Mouse (Mus musculus): ENCODE data around the gene Kcnj3.

Gene Kcnj3

DNA sequence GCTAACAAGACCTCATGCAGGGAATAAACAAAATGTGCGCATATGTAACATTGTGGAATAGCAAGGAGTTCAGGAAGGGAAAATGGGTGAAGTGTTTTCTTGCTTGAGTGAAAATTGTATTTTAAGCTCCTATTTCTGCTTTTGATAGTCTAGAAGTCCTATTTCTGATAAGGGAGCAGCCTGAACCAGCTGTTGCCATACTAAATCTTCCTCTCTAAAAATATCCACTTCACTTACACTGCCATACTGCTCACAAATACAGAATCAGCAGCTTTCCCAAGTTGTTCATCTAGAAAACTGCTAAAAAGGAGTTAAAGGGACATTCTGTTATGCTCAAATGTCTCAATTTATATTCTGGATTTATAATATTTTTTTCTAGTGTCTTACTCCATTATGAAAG lies 69.9 kb downstream of the Kcnj3 start:
- DNase-seq (ENCODE audit: low read depth, low spot score): no peak

DNA sequence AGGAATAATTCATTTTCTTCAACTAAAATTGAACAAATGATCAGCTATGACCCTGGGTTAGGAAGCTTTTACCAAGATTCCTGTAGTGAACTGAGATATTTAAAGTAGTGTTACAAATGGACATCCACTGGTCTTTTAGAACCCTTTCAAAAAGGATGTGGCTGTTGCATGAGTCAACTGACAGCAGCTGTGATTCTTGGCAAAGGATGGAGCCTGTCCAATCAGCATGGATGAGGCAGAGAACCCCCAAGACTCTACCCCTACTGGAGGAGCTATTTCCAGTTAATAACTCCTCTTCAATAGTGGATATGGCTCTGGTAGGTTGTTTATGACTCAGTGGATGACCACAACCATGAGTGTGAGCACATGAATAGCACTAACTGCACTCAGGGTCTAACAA lies 81.5 kb downstream of the Kcnj3 start:
- no peak for DNase-seq (ENCODE audit: low read depth, low spot score)

DNA sequence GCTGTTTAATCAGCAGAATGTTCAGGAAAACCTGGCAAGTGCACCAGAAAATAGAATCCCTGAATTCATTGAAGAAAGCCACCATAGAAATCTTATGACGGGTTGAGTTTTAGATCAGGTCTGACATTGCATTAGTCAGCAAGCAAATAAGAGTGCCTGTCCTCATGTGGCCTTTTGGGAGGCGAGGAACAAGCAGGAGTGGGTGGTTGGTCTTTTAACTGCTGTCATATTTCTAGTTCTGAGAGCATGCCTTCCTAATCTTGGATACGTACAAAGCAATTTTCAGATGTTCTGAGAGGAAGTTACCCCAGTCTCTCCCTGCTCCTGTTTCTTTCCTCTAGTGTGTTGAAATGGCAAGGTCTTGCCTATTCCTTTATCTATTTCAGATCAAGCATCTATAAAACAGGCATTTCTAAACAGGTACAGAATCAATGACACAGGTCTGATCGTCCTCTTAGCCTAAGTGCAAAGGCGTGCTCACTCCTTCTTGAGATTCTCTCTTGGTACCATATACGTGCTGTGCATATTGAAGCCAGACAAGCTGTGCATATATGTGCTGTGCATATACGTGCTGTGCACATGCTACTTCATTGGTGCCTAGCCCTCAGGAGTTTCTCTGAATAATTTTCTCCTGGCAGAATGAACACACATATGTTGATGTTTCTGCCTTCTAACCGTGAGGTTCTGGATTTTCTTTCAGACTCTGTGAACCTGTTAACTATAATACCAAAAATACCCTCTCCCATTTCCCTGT lies 97.1 kb downstream of the Kcnj3 start:
- no peak for DNase-seq (ENCODE audit: low read depth, low spot score)

DNA sequence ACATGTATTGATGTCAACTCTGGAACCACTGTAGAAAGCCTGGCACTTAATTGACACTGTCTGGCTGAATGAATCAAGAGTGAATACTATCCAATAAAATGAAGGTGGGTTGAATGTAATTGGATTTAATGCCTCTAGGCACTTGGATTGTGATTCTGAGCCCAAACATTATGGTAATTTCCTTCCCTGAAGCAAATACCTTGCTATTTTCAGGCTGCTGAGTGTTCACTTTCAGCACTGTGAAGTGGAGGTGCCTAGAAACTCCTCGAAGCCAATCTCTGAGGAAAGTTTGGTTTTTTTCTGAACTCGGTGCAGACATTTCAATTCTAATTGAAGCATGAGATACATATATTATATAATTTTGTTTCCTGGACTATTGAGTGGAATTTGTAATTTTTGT lies 99.2 kb downstream of the Kcnj3 start:
- no peak for DNase-seq (ENCODE audit: low read depth, low spot score)

DNA sequence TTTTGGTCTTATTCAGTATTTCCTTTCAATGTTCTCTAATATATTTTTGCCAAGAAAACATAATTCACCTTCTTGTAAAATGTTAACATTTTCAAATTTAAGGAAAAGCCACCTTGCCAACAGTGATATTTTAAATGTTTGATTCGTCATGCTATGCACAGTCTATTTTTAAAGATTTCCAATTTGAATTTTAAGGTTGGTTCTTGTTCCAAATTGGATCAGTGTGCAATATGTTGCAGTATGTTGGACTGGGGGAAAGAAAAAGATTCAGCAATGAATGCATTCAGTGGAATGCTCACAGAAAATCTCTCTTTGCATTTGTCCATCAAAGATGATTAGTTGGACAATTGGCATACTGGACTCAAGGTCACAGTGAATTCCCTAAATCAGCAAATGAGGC lies 99.7 kb downstream of the Kcnj3 start:
- DNase-seq (ENCODE audit: low read depth, low spot score): no peak

DNA sequence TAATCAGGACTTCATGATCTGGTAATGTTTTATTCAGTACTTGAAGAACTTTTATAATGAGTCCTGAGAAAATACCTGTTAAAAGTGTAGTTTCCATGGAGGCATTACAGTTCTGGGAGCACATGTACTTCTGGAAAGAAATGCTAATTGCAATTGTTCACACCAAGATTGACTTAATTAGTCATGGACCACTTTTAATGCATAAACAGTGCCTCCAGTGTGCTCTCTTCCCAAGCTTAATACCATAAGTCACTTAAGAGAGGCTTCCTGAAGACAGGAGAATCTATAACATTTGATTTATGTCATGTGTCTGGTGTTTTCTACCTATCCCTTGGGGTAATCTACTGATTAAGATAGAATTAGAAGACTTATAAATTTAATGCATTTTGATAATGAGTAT lies 111.8 kb downstream of the Kcnj3 start:
- no peak for DNase-seq (ENCODE audit: low read depth, low spot score)

DNA sequence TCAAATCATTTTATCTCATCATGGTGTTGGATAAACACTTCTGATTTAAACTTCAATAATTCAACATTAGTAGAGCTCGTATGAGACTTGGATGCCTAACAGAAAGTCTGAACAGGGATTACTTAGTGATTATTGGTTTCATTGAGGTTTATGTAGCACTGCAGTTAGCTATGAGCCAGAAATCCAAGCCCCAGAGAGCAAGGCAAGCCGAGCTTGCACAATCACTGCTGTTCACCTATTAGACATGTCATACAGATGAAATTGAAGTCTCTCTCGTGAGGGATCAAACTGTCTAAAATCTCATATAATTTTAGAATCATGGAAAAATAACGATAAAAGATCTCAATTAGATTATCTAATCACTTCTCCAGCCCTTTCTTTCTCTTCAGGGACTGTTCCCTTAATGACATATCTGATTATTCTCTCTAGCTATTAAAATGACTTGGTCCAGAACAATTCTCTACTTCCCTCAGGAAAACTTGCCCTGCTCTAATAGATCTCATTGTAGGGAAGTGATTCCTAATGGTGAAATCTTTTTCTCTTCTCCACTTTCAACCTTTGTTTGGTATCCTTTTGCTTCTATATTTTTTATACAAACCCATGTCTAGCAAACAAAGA lies 122.7 kb downstream of the Kcnj3 start:
- DNase-seq (ENCODE audit: low read depth, low spot score): no peak

DNA sequence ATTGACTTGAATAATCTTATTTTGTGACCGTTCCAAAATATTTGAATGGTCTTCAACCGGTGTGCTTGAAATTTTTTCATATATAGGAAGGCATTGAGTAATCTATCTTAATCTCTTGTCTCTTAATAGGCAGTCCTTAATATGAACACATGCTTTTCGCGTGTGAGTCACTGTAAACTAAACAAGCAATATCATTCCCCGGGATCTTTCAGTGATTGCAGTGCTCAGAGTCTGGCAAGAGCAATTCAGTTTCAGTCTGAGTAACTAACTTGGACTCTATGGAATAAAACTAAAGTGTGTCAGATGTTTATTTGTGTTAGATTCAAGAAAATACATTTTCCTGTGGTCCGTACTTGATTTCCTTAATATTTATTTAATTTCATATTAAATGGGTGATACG lies 133.5 kb downstream of the Kcnj3 start:
- no peak for DNase-seq (ENCODE audit: low read depth, low spot score)

DNA sequence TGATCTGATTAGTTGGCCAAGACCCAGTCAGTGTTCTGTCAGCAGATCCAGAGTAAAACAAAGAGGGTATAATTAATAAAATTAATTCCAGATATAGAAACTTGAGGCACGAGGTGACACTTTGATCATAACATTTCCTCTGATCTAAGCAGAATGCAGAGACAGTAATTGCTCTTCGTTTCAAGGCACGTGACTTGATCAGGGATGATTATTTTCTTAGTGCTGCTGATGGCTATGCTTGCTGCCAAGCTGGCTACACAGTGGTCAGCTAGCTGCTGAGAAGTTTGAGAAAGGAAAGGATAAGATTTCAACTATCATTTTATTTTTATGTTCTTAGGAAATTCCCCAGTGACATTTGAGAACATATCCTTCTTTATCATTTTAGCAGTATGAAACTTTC lies 135.7 kb downstream of the Kcnj3 start:
- no peak for DNase-seq (ENCODE audit: low read depth, low spot score)

DNA sequence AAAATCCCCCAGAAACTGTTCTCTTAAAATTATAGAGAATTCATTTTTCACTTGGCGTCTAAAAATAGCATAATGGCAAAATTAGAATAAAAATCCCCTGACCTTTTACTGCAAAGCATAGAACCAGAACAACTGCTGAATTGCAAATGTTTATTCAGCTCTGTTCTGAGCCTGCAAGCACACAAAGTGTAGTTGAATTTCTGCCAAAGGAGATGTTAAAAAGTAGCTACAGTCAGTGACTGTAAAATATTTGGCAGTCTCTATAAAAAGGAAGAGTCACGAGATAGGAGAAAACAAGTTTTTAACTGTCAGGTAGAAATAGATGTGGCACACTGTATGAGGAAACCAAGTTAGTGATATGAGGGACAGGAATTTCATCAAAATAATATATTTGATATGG lies 144.5 kb downstream of the Kcnj3 start:
- no peak for DNase-seq (ENCODE audit: low read depth, low spot score)

DNA sequence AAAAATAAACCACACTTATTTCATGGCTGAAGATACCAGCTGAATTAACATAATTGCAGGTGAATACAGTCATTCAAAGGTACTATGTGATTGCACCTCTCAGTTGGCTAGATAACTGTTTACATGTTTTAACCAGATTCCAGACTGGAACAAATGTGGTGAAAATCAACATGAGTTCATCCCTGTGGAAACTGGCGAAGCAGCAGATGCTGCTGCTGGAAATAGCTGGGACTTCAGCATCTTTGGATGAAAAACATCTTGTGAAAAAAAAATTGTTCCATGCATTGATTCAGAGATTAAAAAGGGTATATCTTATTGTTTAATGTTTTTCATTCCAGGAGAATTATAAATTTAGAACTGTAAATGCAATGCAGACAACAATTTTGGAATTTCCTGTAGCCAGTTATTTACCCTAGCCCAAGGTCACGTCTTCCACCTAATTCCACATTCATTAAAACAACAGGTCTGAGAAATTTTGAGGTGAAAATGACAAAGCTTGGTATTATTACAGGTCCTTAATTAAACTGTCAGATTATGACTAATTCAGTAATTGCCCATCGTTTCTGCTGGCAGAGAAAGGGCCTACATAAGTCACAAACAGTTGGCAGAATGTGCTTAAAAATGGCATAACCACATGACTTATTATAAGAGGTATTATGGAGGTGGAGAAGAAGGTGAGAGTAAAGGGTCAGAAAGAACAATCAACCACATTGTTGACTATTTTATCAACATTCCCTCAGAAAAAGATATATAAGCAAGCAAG lies 155.6 kb downstream of the Kcnj3 start:
- DNase-seq (ENCODE audit: low read depth, low spot score): no peak
